Mouse (Mus musculus) embryonic stem cell, embryonic (primary cell): ENCODE measurements around the gene Cx3cr1.

Experiments
- CTCF ChIA-PET, 4 experiments: fragments of 300-600 bp in 2 of 4; fragments of 350-600 bp in 2 of 4; sonication (Branson Sonifier 250); formaldehyde crosslinking; loops; one replicate each; lab custom pipeline; 2022; ENCODE audit warnings: inconsistent platforms in 2 of 4; lab: Charles Lee
- POLR2A ChIA-PET, 4 experiments: fragments of 300-600 bp in 2 of 4; fragments of 350-600 bp in 2 of 4; sonication (Branson Sonifier 250); formaldehyde crosslinking; loops; one replicate each; lab custom pipeline; 2022; ENCODE audit warnings: antibody characterized with exemption in 4 of 4, inconsistent platforms in 1 of 4; lab: Charles Lee

The Cx3cr1 gene

GRCm38 (mm10) chr9:119943326-119943725, 126.4 kb downstream of the Cx3cr1 start:
- ChIA-PET POLR2A (interaction anchor here in 3 of 4 experiments (0.6 to 3.0 kb wide), 14 partner anchors 10 to 184 kb away, joined by 3 to 18 read pairs (median 4); partner anchors contain the start of genes Csrnp1 (in 1 of the 3) and Rpsa (in 1 of the 3)), CTCF (interaction anchor here in 2 of 4 experiments (0.6 to 4.9 kb wide), 5 partner anchors 10 to 155 kb away, joined by 3 to 27 read pairs (median 4); no protein-coding TSS in a partner anchor)

GRCm38 (mm10) chr9:119941861-119942260, 127.8 kb downstream of the Cx3cr1 start:
- ChIA-PET POLR2A (interaction anchor here in 2 of 4 experiments (1.5 to 3.0 kb wide), 3 partner anchors 11 to 42 kb away, joined by 5 to 18 read pairs (median 5); partner anchors contain the start of gene Csrnp1 (in 1 of the 2)), CTCF (interaction anchor here in 2 of 4 experiments (0.5 to 0.6 kb wide), 2 partner anchors 8 to 686 kb away, joined by 3 to 9 read pairs; no protein-coding TSS in a partner anchor)

DNA sequence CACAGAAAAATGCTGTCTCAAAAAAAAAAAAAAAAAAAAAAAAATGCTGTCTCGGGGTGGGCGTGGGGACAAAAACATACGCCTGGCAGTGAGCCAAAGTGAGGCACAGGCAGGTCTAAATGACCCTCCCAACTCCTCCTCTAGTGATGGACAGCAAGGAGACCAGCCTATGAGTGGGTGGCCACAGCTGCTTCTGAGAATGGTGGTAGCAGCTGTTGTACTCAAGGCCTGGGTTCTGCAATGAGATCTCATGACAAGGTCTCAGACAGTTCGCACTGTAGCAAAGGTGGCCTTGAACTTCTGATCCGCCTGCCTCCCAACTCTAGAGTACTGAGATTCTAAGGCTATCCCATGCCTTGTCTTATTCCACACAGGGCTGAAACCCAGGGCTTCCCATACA, 128.3 kb downstream of the Cx3cr1 start:
- POLR2A ChIA-PET = no interaction called here
- CTCF ChIA-PET = interaction anchor here in 1 of 4 experiments (0.7 kb wide), 1 partner anchor 250 kb away, joined by 3 read pairs; no protein-coding TSS in a partner anchor

DNA sequence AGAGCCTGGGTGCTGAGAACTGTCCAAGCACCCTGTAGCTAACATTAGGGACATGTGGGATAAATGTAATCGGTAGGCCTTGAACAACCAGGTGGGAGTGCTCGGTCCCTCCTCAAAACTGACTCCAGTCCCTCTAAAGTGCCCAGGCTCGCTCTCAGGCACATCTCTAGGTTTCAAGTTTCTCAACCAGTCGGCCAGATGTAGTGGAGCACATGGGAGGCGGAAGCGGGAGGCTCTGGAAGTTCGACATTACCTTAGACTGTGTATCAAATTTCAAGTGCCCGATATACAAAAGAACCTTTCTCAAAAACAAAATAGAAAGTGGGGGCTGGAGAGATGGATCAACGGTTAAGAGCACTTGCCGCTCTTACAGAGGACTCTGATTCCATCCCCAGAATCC, 130.0 kb downstream of the Cx3cr1 start:
- POLR2A ChIA-PET = interaction anchor here in 2 of 4 experiments (0.9 to 5.3 kb wide), 3 partner anchors 14 to 187 kb away, joined by 3 to 31 read pairs (median 3); partner anchors contain the start of gene Rpsa (in 1 of the 2)
- CTCF ChIA-PET = no interaction called here

DNA sequence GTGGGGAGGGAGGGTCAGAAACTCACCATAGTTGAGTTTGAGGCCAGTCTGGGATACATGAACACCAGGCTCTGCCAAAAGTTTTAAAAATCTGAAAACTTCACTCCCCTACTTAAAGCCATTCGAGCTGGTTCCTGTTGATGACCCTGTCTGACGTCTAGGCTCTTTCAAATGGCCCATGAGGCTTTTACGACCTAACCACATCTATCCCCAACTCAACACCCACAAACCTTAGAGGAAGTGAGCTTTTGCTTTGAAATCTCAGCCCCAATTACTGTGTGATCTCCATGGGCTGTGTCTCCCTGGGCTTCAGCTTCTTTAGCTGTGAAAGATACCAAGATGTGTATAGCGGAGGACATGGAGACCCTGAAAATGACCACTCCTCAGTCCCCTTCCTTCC, 131.2 kb downstream of the Cx3cr1 start:
- POLR2A ChIA-PET = interaction anchor here in 2 of 4 experiments (0.8 to 5.3 kb wide), 9 partner anchors 12 to 189 kb away, joined by 3 to 31 read pairs (median 4); partner anchors contain the start of gene Rpsa (in 1 of the 2)
- CTCF ChIA-PET = interaction anchor here in 3 of 4 experiments (0.6 to 2.3 kb wide), 3 partner anchors 36 to 90 kb away, joined by 3 to 13 read pairs (median 11); no protein-coding TSS in a partner anchor

DNA sequence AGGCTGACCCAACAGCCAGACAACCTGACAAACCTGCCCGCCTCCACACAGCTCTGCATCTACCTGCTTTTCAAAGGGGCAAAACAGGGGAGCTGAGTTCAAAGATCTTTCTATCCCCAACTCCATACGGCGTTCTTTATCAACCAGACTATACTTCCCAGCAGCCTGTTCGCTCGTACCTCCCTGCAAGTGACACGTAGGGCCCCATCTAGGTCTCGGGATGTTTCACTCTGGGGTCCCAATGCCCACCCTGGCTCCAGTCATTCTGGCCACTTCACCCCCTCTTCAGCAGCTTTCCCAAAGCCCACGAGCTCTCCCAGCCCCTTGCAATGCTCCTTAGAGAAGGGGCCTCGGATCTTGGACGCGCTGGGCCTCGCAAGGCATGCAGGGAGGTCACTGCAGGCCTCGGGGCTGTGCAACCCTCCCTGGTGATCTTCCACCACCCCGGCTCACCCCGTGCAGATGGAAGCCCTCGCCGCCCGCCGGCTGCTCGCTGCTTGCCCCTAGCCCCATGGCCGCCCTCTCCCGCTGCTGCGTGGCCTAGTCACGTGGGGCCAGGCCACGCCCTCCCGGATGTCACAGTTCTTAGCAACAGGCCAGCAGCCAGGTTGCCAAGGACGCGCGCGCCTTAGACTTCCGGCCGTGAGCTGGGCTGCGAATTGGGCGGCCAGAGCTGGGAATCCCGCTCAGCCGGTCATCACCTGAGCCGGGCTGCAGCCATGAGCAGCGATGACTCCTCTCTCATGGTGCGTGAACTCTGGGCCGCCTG, 132.5 kb downstream of the Cx3cr1 start, which contains the start of the genes Gorasp1 and Ttc21a:
Gene Gorasp1 (minus strand): TSS at position 561 of the 769 bp plus-strand sequence.
Gene Ttc21a (plus strand): TSS at position 602 of the 769 bp plus-strand sequence.
- ChIA-PET CTCF (interaction anchor here in 3 of 4 experiments (0.5 to 2.3 kb wide), 10 partner anchors 9 to 477 kb away, joined by 3 to 13 read pairs (median 3); no protein-coding TSS in a partner anchor), POLR2A (interaction anchor here in 3 of 4 experiments (0.6 to 5.3 kb wide), 28 partner anchors 10 to 191 kb away, joined by 3 to 31 read pairs (median 4); partner anchors contain the start of genes Csrnp1 (in 2 of the 3) and Rpsa (in 1 of the 3))

DNA sequence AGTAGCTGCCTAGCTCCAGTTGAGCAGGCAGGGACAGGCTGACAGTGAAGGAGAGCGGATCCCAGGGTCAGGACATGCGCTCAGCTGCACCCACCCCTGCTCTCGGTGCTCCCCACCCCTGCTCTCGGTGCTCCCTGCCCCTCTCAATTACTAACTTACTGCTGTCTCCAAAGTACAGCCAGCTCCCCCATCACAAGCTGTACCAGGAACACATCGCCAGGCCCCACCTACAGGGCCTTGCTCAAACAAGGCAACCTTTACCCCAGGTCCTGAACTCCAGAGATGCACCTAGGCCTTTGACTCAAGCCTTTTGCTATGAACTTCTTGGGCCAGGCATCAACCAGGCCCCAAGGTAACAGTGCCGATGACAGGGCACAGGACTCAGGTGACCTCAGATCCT, 136.0 kb downstream of the Cx3cr1 start:
- POLR2A ChIA-PET = interaction anchor here in 2 of 4 experiments (0.6 to 2.4 kb wide), 8 partner anchors 10 to 196 kb away, joined by 3 to 7 read pairs (median 3); partner anchors contain the start of gene Rpsa (in 1 of the 2)
- CTCF ChIA-PET = interaction anchor here in 3 of 4 experiments (0.6 to 1.6 kb wide), 6 partner anchors 9 to 155 kb away, joined by 3 to 9 read pairs (median 5); no protein-coding TSS in a partner anchor

GRCm38 (mm10) chr9:119932358-119932757, 137.3 kb downstream of the Cx3cr1 start:
- POLR2A ChIA-PET = interaction anchor here in 2 of 4 experiments (0.6 to 2.4 kb wide), 8 partner anchors 9 to 197 kb away, joined by 3 to 7 read pairs (median 4); partner anchors contain the start of gene Rpsa (in 1 of the 2)
- CTCF ChIA-PET = interaction anchor here (0.5 to 1.6 kb wide), 7 partner anchors 12 to 259 kb away, joined by 3 to 6 read pairs (median 3); no protein-coding TSS in a partner anchor

- ChIA-PET CTCF (interaction anchor here in 3 of 4 experiments (0.5 to 3.5 kb wide), 5 partner anchors 13 to 147 kb away, joined by 3 to 12 read pairs (median 4); no protein-coding TSS in a partner anchor), POLR2A (interaction anchor here (0.5 to 6.0 kb wide), 12 partner anchors 10 to 201 kb away, joined by 3 to 31 read pairs (median 4); partner anchors contain the start of genes Gorasp1 (in 3 of the 4), Ttc21a (in 3 of the 4) and Rpsa (in 1 of the 4))
Observed at GRCm38 (mm10) chr9:119926497-119926896, 143.2 kb downstream of the Cx3cr1 start.

DNA sequence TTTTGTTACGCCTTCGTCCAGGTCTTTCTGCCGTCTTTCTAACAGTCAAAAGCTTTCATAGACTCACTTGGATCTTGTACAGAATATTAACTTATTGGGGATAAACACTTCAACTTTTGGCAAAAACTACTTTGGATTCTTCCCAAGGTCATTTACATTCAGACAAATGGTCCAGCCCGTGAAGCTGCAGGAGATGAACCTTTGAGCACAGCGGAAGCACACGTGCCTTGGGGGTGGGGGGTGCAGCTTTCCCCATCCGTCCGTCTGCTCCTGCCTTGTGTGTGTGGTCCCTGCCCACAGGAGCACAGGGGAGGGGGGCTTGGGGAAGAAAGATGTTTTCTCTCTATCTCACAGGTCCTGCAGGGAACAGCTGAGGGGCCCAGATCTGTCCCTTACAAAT, 143.9 kb downstream of the Cx3cr1 start:
- ChIA-PET CTCF (interaction anchor here in 3 of 4 experiments (0.6 to 3.5 kb wide), 5 partner anchors 12 to 147 kb away, joined by 3 to 12 read pairs (median 4); no protein-coding TSS in a partner anchor), POLR2A (interaction anchor here in 2 of 4 experiments (1.0 to 6.0 kb wide), 3 partner anchors 10 to 12 kb away, joined by 3 to 31 read pairs (median 24); partner anchors contain the start of genes Gorasp1 (in 2 of the 2) and Ttc21a (in 2 of the 2))

GRCm38 (mm10) chr9:119925120-119925657, 144.5 kb downstream of the Cx3cr1 start:
- ChIA-PET POLR2A (interaction anchor here in 2 of 4 experiments (1.0 to 6.0 kb wide), 4 partner anchors 10 to 12 kb away, joined by 3 to 31 read pairs (median 14); partner anchors contain the start of genes Gorasp1 (in 2 of the 2) and Ttc21a (in 2 of the 2)), CTCF (interaction anchor here in 3 of 4 experiments (0.6 to 3.5 kb wide), 3 partner anchors 12 to 165 kb away, joined by 3 to 12 read pairs (median 5); no protein-coding TSS in a partner anchor)

GRCm38 (mm10) chr9:119923462-119923861, 146.2 kb downstream of the Cx3cr1 start:
- ChIA-PET CTCF (interaction anchor here in 3 of 4 experiments (0.6 to 1.2 kb wide), 4 partner anchors 10 to 190 kb away, joined by 3 read pairs; no protein-coding TSS in a partner anchor), POLR2A (interaction anchor here in 3 of 4 experiments (0.6 to 6.0 kb wide), 5 partner anchors 9 to 116 kb away, joined by 3 to 31 read pairs (median 3); partner anchors contain the start of genes Gorasp1 (in 1 of the 3) and Ttc21a (in 1 of the 3))

- CTCF ChIA-PET = no interaction called here
- POLR2A ChIA-PET = interaction anchor here in 1 of 4 experiments (0.7 kb wide), 1 partner anchor 416 kb away, joined by 6 read pairs; no protein-coding TSS in a partner anchor
Observed at GRCm38 (mm10) chr9:119919858-119920257, 149.8 kb downstream of the Cx3cr1 start.

GRCm38 (mm10) chr9:119913087-119913838, 156.4 kb downstream of the Cx3cr1 start:
- POLR2A ChIA-PET = interaction anchor here in 2 of 4 experiments (0.5 to 1.0 kb wide), 3 partner anchors 14 to 327 kb away, joined by 3 to 4 read pairs (median 3); no protein-coding TSS in a partner anchor
- CTCF ChIA-PET = interaction anchor here (0.6 to 1.6 kb wide), 17 partner anchors 9 to 831 kb away, joined by 3 to 7 read pairs (median 3); no protein-coding TSS in a partner anchor

GRCm38 (mm10) chr9:119909931-119910330, 159.7 kb downstream of the Cx3cr1 start:
- POLR2A ChIA-PET = interaction anchor here in 1 of 4 experiments (0.5 kb wide), 1 partner anchor 21 kb away, joined by 4 read pairs; no protein-coding TSS in a partner anchor
- CTCF ChIA-PET = no interaction called here

- CTCF ChIA-PET = interaction anchor here in 1 of 4 experiments (0.6 kb wide), 1 partner anchor 240 kb away, joined by 7 read pairs; no protein-coding TSS in a partner anchor
- POLR2A ChIA-PET = interaction anchor here in 3 of 4 experiments (0.6 to 1.2 kb wide), 6 partner anchors 10 to 218 kb away, joined by 3 to 4 read pairs (median 3); no protein-coding TSS in a partner anchor
Observed at GRCm38 (mm10) chr9:119908708-119909107, 161.0 kb downstream of the Cx3cr1 start.
